Mouse (Mus musculus) limb, embryonic 14.5 days (tissue): ENCODE results near the gene Gdpgp1. TPM values are rescaled to one million over a fixed set of nuclear protein-coding genes. Genes with fewer than 3 reads are reported as not detected.
A peak's percentile ranks its signal among the peaks of the same experiment; 100 is the strongest.

Experiments
- ATAC-seq: fragments of 200-750 bp; cut with Nextera tagmentation; 2 replicates; pipeline ENCODE4 v1.8.0; 2017; ENCODE audit warnings: low read depth, moderate number of reproducible peaks, moderate TSS enrichment; ENCODE audit not compliant: low FRiP score
- DNase-seq: peaks from one replicate; pipeline ENCODE4 v3.0.0-alpha.2; 2015; ENCODE audit warnings: low spot score
- H3K27ac ChIP-seq: fragments of 300-500 bp; sonication (generic); replicated peaks from 2 replicates; pipeline ENCODE4 v1.5.1; 2014; ENCODE audit warnings: low read depth, mild to moderate bottlenecking, low read length, moderate library complexity, mixed read lengths
- H3K27me3 ChIP-seq: fragments of 300-500 bp; sonication (generic); 2 replicates; pipeline ENCODE4 v1.6.1; 2014; ENCODE audit warnings: low read length, mixed read lengths; ENCODE audit not compliant: control insufficient read depth, insufficient read depth
- H3K36me3 ChIP-seq: fragments of 300-500 bp; sonication (generic); 2 replicates; pipeline ENCODE4 v1.6.1; 2014; ENCODE audit warnings: mild to moderate bottlenecking, low read length, moderate library complexity, mixed read lengths; ENCODE audit not compliant: control insufficient read depth, insufficient read depth
- H3K4me1 ChIP-seq: fragments of 300-500 bp; sonication (generic); 2 replicates; pipeline ENCODE4 v1.6.1; 2014; ENCODE audit warnings: antibody characterized with exemption, low read length, mixed read lengths; ENCODE audit not compliant: control insufficient read depth, insufficient read depth
- H3K4me2 ChIP-seq: fragments of 300-500 bp; sonication (generic); replicated peaks from 2 replicates; pipeline ENCODE4 v1.6.1; 2014; ENCODE audit warnings: low read depth, mild to moderate bottlenecking, low read length, moderate library complexity; ENCODE audit not compliant: severe bottlenecking
- H3K4me3 ChIP-seq: fragments of 300-500 bp; sonication (generic); replicated peaks from 2 replicates; pipeline ENCODE4 v1.5.1; 2014; ENCODE audit warnings: low read length
- H3K9ac ChIP-seq: fragments of 300-500 bp; sonication (generic); 2 replicates; pipeline ENCODE4 v1.6.1; 2014; ENCODE audit warnings: mild to moderate bottlenecking, low read depth, low read length, moderate library complexity; ENCODE audit not compliant: severe bottlenecking
- H3K9me3 ChIP-seq: fragments of 300-500 bp; sonication (generic); 2 replicates; pipeline ENCODE4 v1.6.1; 2016; ENCODE audit warnings: low read length; ENCODE audit not compliant: control insufficient read depth
- POLR2A ChIP-seq: fragments of 200-500 bp; IDR thresholded peaks from 2 replicates; pipeline ENCODE4 v1.8.0; 2012; ENCODE audit warnings: inconsistent platforms, mild to moderate bottlenecking, moderate library complexity, borderline replicate concordance; ENCODE audit not compliant: insufficient read depth, insufficient read length; ENCODE audit errors: extremely low read depth
- WGBS: fragments of 180-500 bp; shearing (Covaris S2); extraction: QIAGEN DNeasy Blood & Tissue Kit; methylation state at CpG from one replicate; pipeline ENCODE4 v1.1.7; 2014; 5-methylcytosine and 5-hydroxymethylcytosine counted together
- polyA plus RNA-seq, 2 experiments: library from polyadenylated mRNA; depleted of rRNA in 1 of 2; stranded (reverse) in 1 of 2; unstranded in 1 of 2; fragments of >200 nt; fragmentation: Nextera tagmentation in 1 of 2; extraction: Ambion mirVana in 1 of 2; gene quantifications; 2 replicates each; pipeline versions ENCODE4 v1.2.1 to v1.2.3; 2012 to 2014

Gdpgp1 gene
- polyA plus RNA-seq, 2 experiments: 2.0 to 2.1 TPM

GRCm38 (mm10) chr7:80186021-80186420 lies 46.6 kb upstream of the Gdpgp1 start:
- no peak for DNase-seq
- no peaks in the 10 kb centered on the region for H3K9me3 ChIP-seq
- H3K9ac ChIP-seq: no peak overlapping the region
- TF ChIP-seq POLR2A: no peak
- peak overlapping the region; percentile 94 for H3K4me2 ChIP-seq
- H3K36me3 ChIP-seq: no peaks in the 10 kb centered on the region
- H3K27ac ChIP-seq: no peak overlapping the region
- no peak for ATAC-seq
- H3K4me1 ChIP-seq: peaks cover 19% of the 10 kb centered on the region
- 0 out of 2 replicates have a peak overlapping the region, but pooled peaks have one; percentile 51 for H3K4me3 ChIP-seq
- no peaks in the 10 kb centered on the region for H3K27me3 ChIP-seq
- WGBS: 19% methylated on average over 8 of the region's 8 CpGs

GRCm38 (mm10) chr7:80186531-80187296 lies 46.0 kb upstream of the Gdpgp1 start, which contains the start of gene Sema4b:
Sema4b (plus strand) TSS chr7:80186841.
- peaks cover 26% of the 10 kb centered on the region for H3K4me1 ChIP-seq
- DNase-seq (peak; percentile 68), ATAC-seq (peak; percentile 84)
- H3K4me2 ChIP-seq: peak within 1 kb of the TSS; percentile 94
- peak within 1 kb of the TSS; percentile 44 for H3K27ac ChIP-seq
- no peak for TF ChIP-seq POLR2A
- H3K9ac ChIP-seq: peak within 1 kb of the TSS; percentile 63
- 2% methylated on average over 37 of the region's 51 CpGs for WGBS
- H3K9me3 ChIP-seq: no peaks in the 10 kb centered on the region
- H3K36me3 ChIP-seq: no peaks in the 10 kb centered on the region
- peak within 1 kb of the TSS; percentile 51 for H3K4me3 ChIP-seq
- no peaks in the 10 kb centered on the region for H3K27me3 ChIP-seq

- Histone ChIP-seq H3K27me3 (no peaks in the 10 kb centered on the region), H3K9ac (no peak overlapping the region), H3K9me3 (no peaks in the 10 kb centered on the region), H3K27ac (no peak overlapping the region), H3K4me3 (peak overlapping the region; percentile 51), H3K4me2 (peak overlapping the region; percentile 94), H3K36me3 (no peaks in the 10 kb centered on the region), H3K4me1 (peaks cover 34% of the 10 kb centered on the region)
- WGBS: 79% methylated on average over 12 of the region's 12 CpGs
- no peak for DNase-seq
- no peak for TF ChIP-seq POLR2A
- ATAC-seq: no peak
These were observed 45.2 kb upstream of the Gdpgp1 start for GRCm38 (mm10) chr7:80187501-80187900.

GRCm38 (mm10) chr7:80188579-80189125 lies 44.0 kb upstream of the Gdpgp1 start:
- no peaks in the 10 kb centered on the region for H3K27me3 ChIP-seq
- H3K9me3 ChIP-seq: no peaks in the 10 kb centered on the region
- TF ChIP-seq POLR2A: no peak
- no peak overlapping the region for H3K9ac ChIP-seq
- no peak overlapping the region for H3K27ac ChIP-seq
- DNase-seq: no peak
- peaks cover 40% of the 10 kb centered on the region for H3K4me1 ChIP-seq
- ATAC-seq: no peak
- 59% methylated on average over 2 of the region's 2 CpGs for WGBS
- H3K4me2 ChIP-seq: no peak overlapping the region; the same call in 1 of the 2 replicates
- H3K4me3 ChIP-seq: no peak overlapping the region
- no peaks in the 10 kb centered on the region for H3K36me3 ChIP-seq

GRCm38 (mm10) chr7:80189147-80189933 lies 43.3 kb upstream of the Gdpgp1 start:
- H3K4me2 ChIP-seq: no peak overlapping the region; the same call in 1 of the 2 replicates
- WGBS: 37% methylated on average over 11 of the region's 11 CpGs
- no peaks in the 10 kb centered on the region for H3K9me3 ChIP-seq
- DNase-seq (no peak), ATAC-seq (no peak)
- no peak overlapping the region for H3K4me3 ChIP-seq
- H3K27ac ChIP-seq: no peak overlapping the region
- TF ChIP-seq POLR2A: no peak
- no peaks in the 10 kb centered on the region for H3K36me3 ChIP-seq
- peaks cover 40% of the 10 kb centered on the region for H3K4me1 ChIP-seq
- no peaks in the 10 kb centered on the region for H3K27me3 ChIP-seq
- no peak overlapping the region for H3K9ac ChIP-seq
